ENCODE assay signal across 8 mouse cellular contexts in genomic region chr3:96636448-96636847, GRCm38 (mm10). TPM values are rescaled to one million over a fixed set of nuclear protein-coding genes. Genes with fewer than 3 reads are reported as not detected.
DNase-seq lines count a peak whose midpoint lies in the region; ATAC-seq and TF ChIP-seq lines count a peak whose summit lies in the region.

No protein-coding gene starts in this region.

- H3K9me3 ChIP-seq in heart, embryonic 14.5 days (ENCODE audit: control insufficient read depth, low read length) = no peaks in the 10 kb centered on the region
- no peaks in the 10 kb centered on the region for H3K9me3 ChIP-seq in CH12.LX (replicated peaks; ENCODE audit: low read length)
- 0 out of 2 replicates have a peak, but pooled peaks cover 2% of the 10 kb centered on the region for H3K9me3 ChIP-seq in forebrain, embryonic 14.5 days (replicated peaks; ENCODE audit: control insufficient read depth, low read length)
- H3K9me3 ChIP-seq in liver, embryonic 15.5 days (replicated peaks) = no peaks in the 10 kb centered on the region

- peaks cover 65% of the 10 kb centered on the region for H3K36me3 ChIP-seq in heart, embryonic 14.5 days (ENCODE audit: control insufficient read depth, insufficient read depth, low read length)
- peaks cover 24 to 66% of the 10 kb centered on the region in 2 experiments for H3K36me3 ChIP-seq in CH12.LX (replicated peaks in 1 of 2; ENCODE audit: control insufficient read depth in 1 of 2, insufficient read depth in 1 of 2, low read length in 1 of 2)
- H3K36me3 ChIP-seq in forebrain, embryonic 14.5 days (ENCODE audit: control insufficient read depth, insufficient read depth, low read length) = peaks cover 47% of the 10 kb centered on the region
- H3K36me3 ChIP-seq in liver, embryonic 15.5 days (replicated peaks) = peaks cover 38% of the 10 kb centered on the region

- H3K27ac ChIP-seq in heart, embryonic 14.5 days (replicated peaks in 1 of 2; ENCODE audit: control insufficient read depth in 1 of 2, insufficient read depth in 1 of 2, low read depth in 2 of 2, low read length in 2 of 2) = no peak overlapping the region
- 0 out of 2 replicates have a peak overlapping the region, but pooled peaks have one; percentile 38 for H3K27ac ChIP-seq in CH12.LX (ENCODE audit: insufficient read depth, low read depth)
- H3K27ac ChIP-seq in forebrain, embryonic 14.5 days (ENCODE audit: low read depth, low read length) = no peak overlapping the region
- H3K27ac ChIP-seq in liver, embryonic 15.5 days (replicated peaks) = peak overlapping the region; percentile 82; the same call in 1 of the 2 replicates

- no peak for TF ChIP-seq POLR2A in CH12.LX (IDR thresholded peaks at IDR 0.05; ENCODE audit: low read depth, low read length)

- TF ChIP-seq EP300 in CH12.LX (IDR thresholded peaks at IDR 0.05; ENCODE audit: low read length) = no peak

- H3K9ac ChIP-seq in heart, embryonic 14.5 days (ENCODE audit: low read length) = peak overlapping the region; percentile 95
- peak overlapping the region; percentile 89 for H3K9ac ChIP-seq in CH12.LX (ENCODE audit: insufficient read depth, low read depth)
- peak overlapping the region; percentile 89; the same call in 1 of the 2 replicates for H3K9ac ChIP-seq in forebrain, embryonic 14.5 days (ENCODE audit: low read length)
- H3K9ac ChIP-seq in liver, embryonic 15.5 days = peak overlapping the region; percentile 91

- WGBS in heart, embryonic 14.5 days = 61% methylated on average over 11 of the region's 11 CpGs
- 77% methylated on average over 11 of the region's 11 CpGs for WGBS in forebrain, embryonic 14.5 days
- 41% methylated on average over 11 of the region's 11 CpGs for whole genome bisulfite sequencing in liver, embryonic 15.5 days (ENCODE audit: insufficient replicate concordance)

- no peak for TF ChIP-seq RAD21 in CH12.LX (IDR thresholded peaks at IDR 0.05; ENCODE audit: low read depth, low read length)

- no peaks in the 10 kb centered on the region for H3K27me3 ChIP-seq in heart, embryonic 14.5 days (ENCODE audit: control insufficient read depth, insufficient read depth, low read length)
- no peaks in the 10 kb centered on the region for H3K27me3 ChIP-seq in CH12.LX (replicated peaks)
- H3K27me3 ChIP-seq in forebrain, embryonic 14.5 days (replicated peaks; ENCODE audit: control insufficient read depth, insufficient read depth, low read length) = no peaks in the 10 kb centered on the region
- H3K27me3 ChIP-seq in liver, embryonic 15.5 days = no peaks in the 10 kb centered on the region

- H3K4me1 ChIP-seq in heart, embryonic 14.5 days (ENCODE audit: control insufficient read depth in 2 of 2, insufficient read depth in 2 of 2, low read length in 2 of 2) = peaks cover 3 to 13% of the 10 kb centered on the region in 2 experiments; a peak in 3 of 4 replicates
- peaks cover 6 to 25% of the 10 kb centered on the region in 2 experiments for H3K4me1 ChIP-seq in CH12.LX (ENCODE audit: control insufficient read depth in 1 of 2, insufficient read depth in 2 of 2)
- H3K4me1 ChIP-seq in forebrain, embryonic 14.5 days (ENCODE audit: control insufficient read depth, insufficient read depth, low read length) = 0 out of 2 replicates have a peak, but pooled peaks cover 10% of the 10 kb centered on the region
- peaks cover 38% of the 10 kb centered on the region for H3K4me1 ChIP-seq in liver, embryonic 15.5 days (replicated peaks)

- H3K4me2 ChIP-seq in heart, embryonic 14.5 days (ENCODE audit: low read length) = peak overlapping the region; percentile 89
- H3K4me2 ChIP-seq in CH12.LX (ENCODE audit: insufficient read depth, low read depth, poor library complexity, severe bottlenecking) = peak overlapping the region; percentile 88
- peak overlapping the region; percentile 81 for H3K4me2 ChIP-seq in forebrain, embryonic 14.5 days (ENCODE audit: low read length)
- peak overlapping the region; percentile 89 for H3K4me2 ChIP-seq in liver, embryonic 15.5 days

- dilution Hi-C loops in CH12.LX (cut with MboI; ENCODE audit: extremely low pct_ligation_motif_present, extremely low pct_unique_long_range_greater_than_20kb, low sequenced_read_pairs) = no loop called here

- H3K4me3 ChIP-seq in heart, embryonic 14.5 days (ENCODE audit: control insufficient read depth in 1 of 2, insufficient read depth in 1 of 2, low read depth in 1 of 2, low read length in 2 of 2) = peak overlapping the region; percentile 79 to 86; a peak in 3 of 4 replicates
- peak overlapping the region; percentile 67 to 91 (median 70) for H3K4me3 ChIP-seq in CH12.LX (replicated peaks in 1 of 3; ENCODE audit: low read depth in 2 of 3, low read length in 2 of 3, poor library complexity in 1 of 3)
- H3K4me3 ChIP-seq in forebrain, embryonic 14.5 days (ENCODE audit: low read depth, low read length) = peak overlapping the region; percentile 66; the same call in 1 of the 2 replicates
- H3K4me3 ChIP-seq in liver, embryonic 15.5 days (replicated peaks) = peak overlapping the region; percentile 80

- no peak for DNase-seq in heart, adult 11 months
- no peak for DNase-seq in CH12.LX (ENCODE audit: extremely low read depth)
- no peak for DNase-seq in forebrain, embryonic 14.5 days (ENCODE audit: low spot score)
- DNase-seq in gastrocnemius, postnatal 4 days (ENCODE audit: low spot score in 2 of 2) = no peak
- no peak for DNase-seq in layer of hippocampus, adult 9-10 months (ENCODE audit: low spot score)
- no peak for DNase-seq in right cerebral cortex, postnatal 25 days

- in situ Hi-C loops in CH12.LX (cut with MboI; ENCODE audit: low pct_ligation_motif_present, low pct_unique_long_range_greater_than_20kb, low sequenced_read_pairs) = no loop called here

- no peak for ATAC-seq in heart, embryonic 14.5 days (ENCODE audit: insufficient number of reproducible peaks, insufficient read depth, low FRiP score, low read depth)
- no peak for ATAC-seq in forebrain, embryonic 14.5 days
- no peak for ATAC-seq in liver, embryonic 15.5 days (ENCODE audit: insufficient read depth)

- no peak for TF ChIP-seq CTCF in CH12.LX (conservative IDR thresholded peaks at IDR 0.05 in 1 of 2, IDR thresholded peaks at IDR 0.05 in 1 of 2; ENCODE audit: low read depth in 2 of 2, low read length in 2 of 2)

- peaks cover 7% of the 10 kb centered on the region for H3K79me2 ChIP-seq in CH12.LX (replicated peaks; ENCODE audit: control insufficient read depth, extremely low read depth, insufficient read depth, poor library complexity, severe bottlenecking)

TF ChIP-seq in CH12.LX, 34 proteins besides CTCF, POLR2A, EP300 and RAD21:
- TF ChIP-seq CHD2 (IDR thresholded peaks at IDR 0.05; ENCODE audit: low read length) (no peak), USF1 (IDR thresholded peaks at IDR 0.05; ENCODE audit: low read depth, low read length) (no peak), CHD1 (IDR thresholded peaks at IDR 0.05; ENCODE audit: low read depth, low read length) (no peak), MEF2A (IDR thresholded peaks at IDR 0.05; ENCODE audit: borderline replicate concordance, low read depth, low read length) (no peak), ZNF384 (IDR thresholded peaks at IDR 0.05; ENCODE audit: low read depth, low read length) (no peak), BHLHE40 (IDR thresholded peaks at IDR 0.05; ENCODE audit: low read depth, low read length) (no peak)

RNA-seq across cellular contexts. Expression of gene Gm42957, which starts 1.2 kb away (rescaled TPM):
- 0.07 and 0.20 TPM in 2 replicates for polyA plus RNA-seq in heart, embryonic 14.5 days (2014; fragmentation: Nextera tagmentation; extraction: Ambion mirVana)
- total RNA-seq in CH12.LX (2012; rRNA removed) (0.08 and 0.13 TPM in 2 replicates), CH12.LX (2014; rRNA removed) (not detected in 2 replicates)
- 0.11 TPM in 1 of 2 replicates, not detected in the other for polyA plus RNA-seq in CH12.LX (2012; ENCODE audit: insufficient read length, low read depth)
- polyA plus RNA-seq in forebrain, embryonic 14.5 days (2014; fragmentation: Nextera tagmentation; extraction: Ambion mirVana) = 0.13 and 0.14 TPM in 2 replicates
- polyA plus RNA-seq in liver, embryonic 15.5 days (2015; fragmentation: Nextera tagmentation; extraction: Ambion mirVana) = not detected in 2 replicates
- total RNA-seq in gastrocnemius, postnatal 4 days (2021) = under 1 TPM; 0.31 to 0.61 TPM

RNA-seq across cellular contexts. Expression of gene Pex11b, which starts 1.3 kb away (rescaled TPM):
- 40.5 and 43.4 TPM in 2 replicates for polyA plus RNA-seq in heart, embryonic 14.5 days (2014; fragmentation: Nextera tagmentation; extraction: Ambion mirVana)
- total RNA-seq in CH12.LX (2012; rRNA removed) = 23.4 and 23.9 TPM in 2 replicates
- total RNA-seq in CH12.LX (2014; rRNA removed) = 26.3 and 33.1 TPM in 2 replicates
- 23.2 and 27.9 TPM in 2 replicates for polyA plus RNA-seq in CH12.LX (2012; ENCODE audit: insufficient read length, low read depth)
- 56.6 and 64.4 TPM in 2 replicates for polyA plus RNA-seq in forebrain, embryonic 14.5 days (2014; fragmentation: Nextera tagmentation; extraction: Ambion mirVana)
- 17.3 TPM in 2 replicates for polyA plus RNA-seq in liver, embryonic 15.5 days (2015; fragmentation: Nextera tagmentation; extraction: Ambion mirVana)
- 10 to 100 TPM; 28.8 to 30.8 TPM for total RNA-seq in gastrocnemius, postnatal 4 days (2021)

RNA-seq across cellular contexts. Expression of gene Rbm8a, which starts 6.7 kb away (rescaled TPM):
- polyA plus RNA-seq in heart, embryonic 14.5 days (2014; fragmentation: Nextera tagmentation; extraction: Ambion mirVana) = 90.0 and 91.7 TPM in 2 replicates
- total RNA-seq in CH12.LX (2012; rRNA removed) = 80.3 and 114 TPM in 2 replicates
- 50.2 and 59.7 TPM in 2 replicates for total RNA-seq in CH12.LX (2014; rRNA removed)
- polyA plus RNA-seq in CH12.LX (2012; ENCODE audit: insufficient read length, low read depth) = 187 and 377 TPM in 2 replicates
- 132 and 136 TPM in 2 replicates for polyA plus RNA-seq in forebrain, embryonic 14.5 days (2014; fragmentation: Nextera tagmentation; extraction: Ambion mirVana)
- 50.9 and 51.1 TPM in 2 replicates for polyA plus RNA-seq in liver, embryonic 15.5 days (2015; fragmentation: Nextera tagmentation; extraction: Ambion mirVana)
- total RNA-seq in gastrocnemius, postnatal 4 days (2021) = 10 to 100 TPM; 67.3 to 77.2 TPM

RNA-seq across cellular contexts. Expression of gene Itga10, which starts 8.9 kb away (rescaled TPM):
- polyA plus RNA-seq in heart, embryonic 14.5 days (2014; fragmentation: Nextera tagmentation; extraction: Ambion mirVana) = 1.3 TPM in 2 replicates
- total RNA-seq in CH12.LX (2012; rRNA removed) (0.80 and 1.2 TPM in 2 replicates), CH12.LX (2014; rRNA removed) (0.36 and 0.46 TPM in 2 replicates)
- 1.0 and 1.2 TPM in 2 replicates for polyA plus RNA-seq in CH12.LX (2012; ENCODE audit: insufficient read length, low read depth)
- polyA plus RNA-seq in forebrain, embryonic 14.5 days (2014; fragmentation: Nextera tagmentation; extraction: Ambion mirVana) = 0.38 and 0.39 TPM in 2 replicates
- polyA plus RNA-seq in liver, embryonic 15.5 days (2015; fragmentation: Nextera tagmentation; extraction: Ambion mirVana) = 0.10 and 0.20 TPM in 2 replicates
- 1 to 10 TPM; 5.6 to 6.8 TPM for total RNA-seq in gastrocnemius, postnatal 4 days (2021)

RNA-seq across cellular contexts. Expression of gene Ankrd35, which starts 33.5 kb away (rescaled TPM):
- 0.09 and 0.23 TPM in 2 replicates for polyA plus RNA-seq in heart, embryonic 14.5 days (2014; fragmentation: Nextera tagmentation; extraction: Ambion mirVana)
- total RNA-seq in CH12.LX (2012; rRNA removed) (6.5 and 11.2 TPM in 2 replicates), CH12.LX (2014; rRNA removed) (0.51 and 0.78 TPM in 2 replicates)
- polyA plus RNA-seq in CH12.LX (2012; ENCODE audit: insufficient read length, low read depth) = 1.9 and 2.5 TPM in 2 replicates
- polyA plus RNA-seq in forebrain, embryonic 14.5 days (2014; fragmentation: Nextera tagmentation; extraction: Ambion mirVana) = 1.1 and 1.9 TPM in 2 replicates
- polyA plus RNA-seq in liver, embryonic 15.5 days (2015; fragmentation: Nextera tagmentation; extraction: Ambion mirVana) = 0.33 and 0.53 TPM in 2 replicates
- total RNA-seq in gastrocnemius, postnatal 4 days (2021) = 1 to 10 TPM; 2.0 to 2.6 TPM

Comparison
In these comparisons a context has a peak if more than half of its experiments do, and no peak if none do; other contexts are left out.
1. H3K27ac ChIP-seq: peak in CH12.LX (single experiment) and liver, embryonic 15.5 days (single experiment); none in heart, embryonic 14.5 days (0 of 2) and forebrain, embryonic 14.5 days (single experiment).
2. Peak in every context shown above with its lines, with median percentiles within 50 percentile points of each other: H3K4me2 ChIP-seq, H3K4me3 ChIP-seq and H3K9ac ChIP-seq.